Mouse (Mus musculus): ENCODE data around the gene Ibtk. TPM values are rescaled to one million over a fixed set of nuclear protein-coding genes. Genes with fewer than 3 reads are reported as not detected.

The Ibtk gene
- polyA plus RNA-seq (2012; fragmentation: generic; extraction: Trizol), result 1 to 10 TPM in 1 of 2 experiments, under 1 TPM in 1; 0.42 to 4.6 TPM

GRCm38 (mm10) chr9:85749142-85749921, at the start of gene Ibtk:
TSS of gene Ibtk (minus strand) at chr9:85749334.

Other genes with a start within 250 kb of the Ibtk start
- 10 to 100 TPM in 1 of 2 experiments, 1 to 10 TPM in 1; 1.7 to 20.5 TPM for gene Tpbg, start 93.0 kb upstream of the Ibtk start, polyA plus RNA-seq (2012; fragmentation: generic; extraction: Trizol)

All from C3H10T1/2 (cell line).